Mouse (Mus musculus) layer of hippocampus, adult 2 months (tissue): Measurements from ENCODE around the gene Stard13. TPM values are rescaled to one million over a fixed set of nuclear protein-coding genes. Genes with fewer than 3 reads are reported as not detected.

ENCODE experiments used
- DNase-seq, 2 experiments: peaks; one replicate each; pipeline ENCODE4 v3.0.0; 2022; ENCODE audit warnings: low spot score in 2 of 2
- H3K27ac ChIP-seq: fragments of 200-600 bp; 2 replicates; pipeline ENCODE4 v1.8.1; 2022
- H3K4me3 ChIP-seq: fragments of 200-600 bp; 2 replicates; pipeline ENCODE4 v1.8.1; 2022; ENCODE audit warnings: mild to moderate bottlenecking
- CTCF ChIP-seq: fragments of 200-600 bp; conservative IDR thresholded peaks from 2 replicates; pipeline ENCODE4 v1.8.1; 2022; ENCODE audit warnings: antibody characterized with exemption, mild to moderate bottlenecking, moderate library complexity
- total RNA-seq, 2 experiments: library from RNA; stranded (reverse); gene quantifications; 2 replicates each; pipeline ENCODE4 v1.2.3; 2021

Stard13 gene
- total RNA-seq, 2 experiments from 2014 or later: 18.1 to 24.8 TPM

GRCm38 (mm10) chr5:151168191-151168590 is 65.4 kb downstream of the Stard13 start:
- no peak for DNase-seq
- Histone ChIP-seq H3K27ac (no peak overlapping the region), H3K4me3 (no peak overlapping the region)
- TF ChIP-seq CTCF: no peak

DNA sequence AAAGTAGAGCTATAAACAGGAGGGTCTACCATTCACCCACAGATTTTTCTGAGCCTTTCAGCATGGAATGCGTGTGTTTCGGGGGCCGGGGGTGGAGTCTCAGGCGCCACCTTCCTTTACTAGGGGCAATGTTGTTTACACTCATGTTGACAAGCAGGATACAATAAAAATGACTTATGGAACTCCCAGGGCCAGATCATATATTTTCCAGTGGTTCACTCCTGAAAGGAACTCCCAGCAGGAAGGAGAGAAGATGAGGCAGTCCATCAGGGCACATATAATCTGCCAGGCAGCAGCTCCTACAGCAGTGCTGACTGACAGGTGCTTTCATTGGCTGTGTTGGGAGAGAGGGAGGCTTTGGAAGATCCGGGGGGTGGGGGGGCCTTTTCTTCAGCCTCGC is 66.0 kb downstream of the Stard13 start:
- no peak overlapping the region for H3K4me3 ChIP-seq
- no peak for TF ChIP-seq CTCF
- H3K27ac ChIP-seq: no peak overlapping the region
- no peak for DNase-seq

- peak overlapping the region; percentile 73 for H3K27ac ChIP-seq
- DNase-seq: no peak
- TF ChIP-seq CTCF: no peak
- no peak overlapping the region for H3K4me3 ChIP-seq
Observed at GRCm38 (mm10) chr5:151166266-151166665, 67.4 kb downstream of the Stard13 start.

DNA sequence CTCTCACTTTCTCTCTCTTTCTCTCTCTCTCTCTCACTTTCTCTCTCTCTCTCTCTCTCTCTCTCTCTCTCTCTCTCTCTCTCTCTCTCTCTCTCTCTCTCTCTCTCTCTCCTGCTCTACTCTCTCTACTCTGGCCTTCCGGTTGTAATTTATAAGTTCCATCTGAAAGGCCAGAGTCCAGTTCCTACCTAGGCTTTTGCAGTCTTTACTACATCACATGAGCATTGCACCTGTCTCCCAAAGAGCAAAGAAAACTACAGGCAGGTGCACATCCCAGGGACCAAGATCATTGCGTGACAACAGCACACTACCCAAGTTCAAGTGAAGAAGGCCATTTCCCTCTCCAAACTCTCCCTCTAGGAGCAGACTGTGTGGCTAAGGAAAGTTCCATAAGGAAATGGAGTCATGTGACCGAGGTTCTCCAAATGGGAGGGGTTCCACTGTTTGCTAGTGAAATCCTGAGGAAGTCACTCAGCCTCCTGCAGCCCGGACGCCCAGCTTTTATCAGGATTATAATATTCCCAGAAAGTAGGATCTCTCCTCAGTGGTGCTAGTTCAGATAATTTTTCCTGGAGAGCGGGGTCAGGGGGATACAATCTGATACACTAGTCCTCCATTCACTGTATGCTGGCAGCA is 68.1 kb downstream of the Stard13 start:
- Histone ChIP-seq H3K4me3 (no peak overlapping the region), H3K27ac (peak overlapping the region; percentile 73)
- no peak for DNase-seq
- TF ChIP-seq CTCF: no peak

GRCm38 (mm10) chr5:151164815-151165214 is 68.8 kb downstream of the Stard13 start:
- Histone ChIP-seq H3K27ac (peak overlapping the region; percentile 53; the same call in 1 of the 2 replicates), H3K4me3 (no peak overlapping the region)
- DNase-seq: no peak
- no peak for TF ChIP-seq CTCF

GRCm38 (mm10) chr5:151162642-151163041 is 71.0 kb downstream of the Stard13 start:
- no peak overlapping the region for H3K27ac ChIP-seq
- TF ChIP-seq CTCF: no peak
- H3K4me3 ChIP-seq: no peak overlapping the region
- DNase-seq: no peak

- Histone ChIP-seq H3K27ac (no peak overlapping the region), H3K4me3 (no peak overlapping the region)
- TF ChIP-seq CTCF: no peak
- no peak for DNase-seq
Observed at GRCm38 (mm10) chr5:151155247-151155646, 78.4 kb downstream of the Stard13 start.

DNA sequence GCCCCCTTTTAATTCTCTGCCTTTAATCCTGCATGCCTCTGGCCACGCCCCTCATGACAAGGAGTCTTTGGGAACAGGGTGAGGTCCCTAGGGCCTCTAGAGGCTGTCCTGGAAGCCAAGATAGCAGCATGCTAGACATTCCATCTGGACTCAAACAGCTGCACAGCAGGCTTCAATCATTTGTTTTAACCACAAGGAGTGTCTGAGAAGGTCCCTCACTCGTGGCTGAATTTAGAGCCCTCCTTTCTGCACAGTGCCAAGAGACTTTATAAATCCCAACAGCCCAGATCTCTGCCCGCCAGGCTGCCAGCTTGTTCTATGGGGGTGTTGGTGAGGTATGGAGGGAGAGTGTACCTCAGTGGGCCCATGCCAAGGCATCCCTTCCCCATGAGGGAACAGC is 78.9 kb downstream of the Stard13 start:
- Histone ChIP-seq H3K4me3 (no peak overlapping the region), H3K27ac (no peak overlapping the region)
- DNase-seq: no peak
- TF ChIP-seq CTCF: no peak

DNA sequence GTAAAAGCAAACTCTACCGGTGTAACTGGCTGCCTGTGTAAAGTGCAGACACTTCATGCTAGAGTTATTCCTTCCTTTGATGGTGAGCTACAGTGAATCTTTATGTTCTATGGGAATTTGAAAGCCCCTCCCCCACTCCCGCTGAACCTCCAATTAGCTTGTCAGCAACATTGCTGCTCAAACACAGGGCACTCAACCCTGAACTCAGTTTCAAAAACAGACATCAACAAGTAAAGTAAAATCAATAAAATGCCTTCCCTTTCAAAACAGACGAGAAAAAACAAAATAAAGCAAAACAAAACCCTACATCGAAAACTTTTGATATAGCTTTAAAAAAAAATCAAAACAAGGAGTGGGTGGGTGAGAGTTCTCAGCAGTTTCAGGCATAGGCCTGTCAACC is 79.6 kb downstream of the Stard13 start:
- no peak for DNase-seq
- H3K27ac ChIP-seq: no peak overlapping the region
- no peak overlapping the region for H3K4me3 ChIP-seq
- TF ChIP-seq CTCF: no peak

DNA sequence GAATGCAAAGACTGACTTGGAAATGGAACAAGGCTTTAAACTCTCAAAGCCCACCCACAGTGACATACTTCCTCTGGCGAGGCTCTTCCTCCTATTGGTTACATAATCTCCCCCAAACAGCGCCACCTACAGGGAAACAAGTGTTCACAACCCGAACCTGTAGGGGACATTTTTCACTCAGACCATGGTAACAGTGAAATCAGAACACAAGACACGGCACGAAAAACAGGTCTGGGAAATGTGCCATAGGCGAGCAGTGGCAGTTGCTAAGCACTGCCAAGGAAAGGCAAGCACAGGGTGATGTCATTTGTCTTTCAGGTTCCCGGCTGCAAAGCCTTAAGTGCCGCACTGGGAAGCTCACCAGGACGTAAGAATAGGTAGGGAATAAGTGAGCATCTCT is 82.1 kb downstream of the Stard13 start:
- H3K4me3 ChIP-seq: no peak overlapping the region
- peak; percentile 70 for TF ChIP-seq CTCF
- peak in 1 of 2 experiments; percentile 41 for DNase-seq

GRCm38 (mm10) chr5:151149509-151149908 is 84.1 kb downstream of the Stard13 start:
- Histone ChIP-seq H3K4me3 (no peak overlapping the region), H3K27ac (no peak overlapping the region)
- no peak for TF ChIP-seq CTCF
- no peak for DNase-seq

More for the DNA sequence above, 82.1 kb downstream of the Stard13 start:
- peak overlapping the region; percentile 65; the same call in 1 of the 2 replicates for H3K27ac ChIP-seq

- TF ChIP-seq CTCF: no peak
Observed at GRCm38 (mm10) chr5:151148079-151148478, 85.6 kb downstream of the Stard13 start.

DNA sequence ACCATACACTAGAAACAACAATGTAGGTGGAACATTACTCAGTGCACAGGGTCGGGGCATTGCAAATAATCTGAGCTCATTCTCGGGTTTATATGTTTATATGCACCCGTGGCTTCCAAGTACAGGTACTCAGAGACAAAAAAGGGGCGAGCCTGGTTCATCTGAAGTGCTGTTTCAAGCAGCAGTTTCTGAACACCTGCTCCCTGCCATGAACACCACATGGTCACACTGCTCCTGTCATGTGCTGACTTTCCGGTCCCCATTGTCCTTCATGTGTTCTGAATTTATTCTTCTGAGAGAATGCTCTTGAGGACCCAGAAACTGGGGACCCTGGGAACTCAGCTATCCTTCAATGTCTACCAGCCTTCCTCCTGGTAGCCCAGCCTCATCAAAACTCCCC is 87.8 kb downstream of the Stard13 start:
- DNase-seq: no peak
- no peak for TF ChIP-seq CTCF
- no peak overlapping the region for H3K4me3 ChIP-seq
- H3K27ac ChIP-seq: no peak overlapping the region

More at GRCm38 (mm10) chr5:151148079-151148478, 85.6 kb downstream of the Stard13 start:
- no peak for DNase-seq
- Histone ChIP-seq H3K27ac (no peak overlapping the region), H3K4me3 (no peak overlapping the region)

DNA sequence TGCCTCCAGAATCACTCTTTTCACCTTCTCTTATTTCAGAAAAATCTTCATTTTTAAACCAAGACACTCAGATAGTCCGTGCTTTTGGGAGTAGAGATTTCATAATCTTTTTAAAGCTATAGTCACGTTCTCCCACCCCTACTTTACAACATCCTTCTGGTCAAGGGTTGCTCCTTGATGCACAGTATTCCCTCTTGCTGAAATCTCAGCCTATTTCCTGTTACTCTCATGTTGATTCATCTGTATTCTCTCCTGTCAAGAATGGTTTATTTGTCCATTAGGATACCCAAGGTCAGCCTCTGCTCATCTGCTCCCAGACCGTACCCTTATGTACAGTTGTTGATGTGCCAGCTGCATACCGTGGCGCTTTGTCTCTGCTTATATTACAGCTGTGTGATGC is 89.7 kb downstream of the Stard13 start:
- no peak overlapping the region for H3K4me3 ChIP-seq
- DNase-seq: no peak
- no peak for TF ChIP-seq CTCF
- H3K27ac ChIP-seq: peak overlapping the region; percentile 88
